Mouse (Mus musculus) large intestine, adult 2 months (tissue): ENCODE data around the gene Kbtbd3. TPM values are rescaled to one million over a fixed set of nuclear protein-coding genes. Genes with fewer than 3 reads are reported as not detected.

Experiments used
- DNase-seq: peaks from one replicate; pipeline ENCODE4 v3.0.0-alpha.2; 2012; ENCODE audit warnings: low read depth, low spot score
- WGBS: fragments of 180-500 bp; shearing (Covaris S2); methylation state at CpG from one replicate; pipeline ENCODE4 v1.1.7; 2018; 5-methylcytosine and 5-hydroxymethylcytosine counted together
- polyA plus RNA-seq: library from polyadenylated mRNA; depleted of rRNA; stranded (reverse); fragments of >200 nt; gene quantifications from 2 replicates; pipeline ENCODE4 v1.2.3, GENCODE M21; 2012; rRNA removed

Gene Kbtbd3
- polyA plus RNA-seq = 0.32 and 0.37 TPM in 2 replicates

GRCm38 (mm10) chr9:4309351-4310085 is at the start of gene Kbtbd3, which contains the start of gene Aasdhppt:
Gene Kbtbd3, plus strand, starts transcription at chr9:4309833.
Gene Aasdhppt, minus strand, starts transcription at chr9:4309471.
- DNase-seq = peak; percentile 100
- WGBS = under 1% methylated on average over 53 of the region's 53 CpGs

GRCm38 (mm10) chr9:4259841-4260745 is 49.5 kb upstream of the Kbtbd3 start:
- DNase-seq = peak; percentile 1
- 55% methylated on average over 65 of the region's 65 CpGs for WGBS

- WGBS = 65% methylated on average over 12 of the region's 12 CpGs
- no peak for DNase-seq
Measured at GRCm38 (mm10) chr9:4260746-4261090, 48.9 kb upstream of the Kbtbd3 start.

DNA sequence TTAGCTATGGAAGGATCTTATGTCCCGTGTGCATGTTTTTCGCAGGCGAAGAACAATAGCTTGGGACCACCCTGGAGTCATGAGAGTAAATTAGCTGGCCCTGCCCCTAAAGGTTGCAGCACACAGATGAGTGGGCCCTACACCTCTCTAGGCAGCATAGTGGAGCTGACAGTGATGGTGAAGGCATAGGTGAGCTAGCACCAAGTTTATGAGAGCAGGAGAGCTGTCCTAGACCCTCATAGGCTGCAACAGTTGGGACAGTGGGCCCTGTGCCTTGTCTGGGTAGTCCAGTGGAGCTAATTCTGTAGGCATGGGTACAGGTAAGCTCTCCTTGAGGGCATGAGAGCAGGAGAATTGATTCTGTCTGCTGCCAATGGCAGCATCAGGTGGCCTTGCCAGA is 42.8 kb upstream of the Kbtbd3 start:
- DNase-seq = no peak
- 97% methylated on average over 3 of the region's 3 CpGs for WGBS

DNA sequence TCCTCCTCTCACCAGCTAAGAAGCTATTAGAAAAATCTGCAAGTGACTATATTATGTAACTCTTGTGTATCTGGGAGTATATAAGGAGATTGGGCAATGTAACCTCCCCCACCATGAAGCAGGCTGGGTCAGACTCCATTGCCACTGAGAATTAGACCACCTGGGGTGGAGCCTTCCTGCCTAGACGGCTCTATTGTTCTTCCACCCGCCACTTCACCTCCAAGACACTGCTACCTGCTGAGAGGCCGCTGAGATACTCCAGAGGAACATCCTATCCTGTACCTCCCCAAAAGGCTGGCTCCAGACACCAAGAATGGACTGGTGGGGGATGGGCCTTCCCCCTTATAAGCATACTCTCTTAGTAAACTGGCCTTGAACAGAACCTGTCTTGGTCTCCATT is 25.8 kb upstream of the Kbtbd3 start:
- DNase-seq = no peak
- 52% methylated on average over 3 of the region's 3 CpGs for WGBS

DNA sequence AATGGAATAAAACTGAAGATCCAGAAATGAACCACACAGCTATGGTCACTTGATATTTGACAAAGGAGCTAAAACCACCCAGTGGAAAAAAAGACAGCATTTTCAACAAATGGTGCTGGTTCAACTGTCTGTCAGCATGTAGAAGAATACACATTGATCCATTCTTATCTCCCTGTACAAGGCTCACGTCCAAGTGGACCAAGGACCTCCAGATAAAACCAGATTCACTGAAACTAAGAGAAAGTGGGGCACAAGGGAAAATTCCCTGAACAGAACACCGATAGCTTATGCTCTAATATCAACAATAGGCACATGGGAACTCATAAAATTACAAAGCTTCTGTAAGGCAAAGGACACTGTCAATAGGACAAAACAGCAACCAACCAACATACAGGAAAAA is 9.2 kb upstream of the Kbtbd3 start:
- 88% methylated on average over 2 of the region's 2 CpGs for WGBS

DNA sequence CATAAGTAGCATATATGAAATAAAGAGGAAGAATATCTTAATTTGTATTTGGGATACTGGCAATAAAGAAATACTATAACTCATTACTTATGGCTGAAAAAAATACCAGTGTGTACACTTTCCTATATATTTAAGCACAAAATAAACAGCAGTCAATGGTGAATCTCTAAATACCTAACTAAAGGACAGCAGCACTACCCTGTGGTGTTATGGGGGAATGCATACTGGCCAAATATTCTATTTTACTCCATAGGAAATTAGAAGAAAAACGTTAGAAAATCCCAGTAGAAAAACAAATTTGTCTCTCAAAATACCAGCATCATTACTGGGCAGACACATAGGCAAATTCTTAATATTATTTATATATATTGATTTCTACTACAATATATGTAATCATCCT is 4.8 kb upstream of the Kbtbd3 start:
- no peak for DNase-seq
- WGBS = 38% methylated on average over 1 of the region's 1 CpGs

More for the DNA sequence above, 9.2 kb upstream of the Kbtbd3 start:
- no peak for DNase-seq

DNA sequence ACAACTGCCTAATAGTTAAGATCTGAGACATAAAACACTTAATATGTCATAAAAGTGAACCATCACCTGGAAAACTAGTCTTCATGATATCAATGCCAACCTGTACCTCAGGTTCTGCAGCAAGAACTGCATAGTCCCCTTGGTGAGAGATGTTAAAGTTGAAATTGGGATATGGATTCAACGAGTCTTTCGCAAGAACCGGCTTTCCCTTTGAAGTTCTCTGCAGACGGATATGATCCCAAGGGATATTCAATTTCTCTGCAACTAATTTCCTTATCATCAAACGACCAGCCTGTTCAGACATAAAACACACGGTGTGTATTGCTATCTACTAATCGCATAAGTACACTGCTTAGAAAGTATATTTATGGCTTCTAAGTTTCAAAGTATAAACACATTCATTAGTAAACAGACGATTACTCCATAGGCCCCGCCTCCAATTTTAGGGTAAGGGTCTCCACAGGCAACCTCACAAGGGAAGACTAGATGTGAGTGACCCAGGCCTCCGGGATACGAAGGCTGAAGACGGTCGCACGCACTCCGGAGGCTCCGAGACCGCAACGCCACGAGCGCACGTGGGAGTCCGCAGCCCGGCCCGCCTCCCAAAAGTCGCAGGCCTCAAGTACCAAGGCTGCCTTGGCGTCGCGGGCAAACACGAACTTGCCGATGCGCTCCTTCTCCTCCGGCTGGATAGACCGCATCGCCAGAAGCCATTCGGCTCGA is 844 bp upstream of the Kbtbd3 start:
- under 1% methylated on average over 36 of the region's 36 CpGs for WGBS
- DNase-seq = no peak

GRCm38 (mm10) chr9:4310706-4311105 is 1.1 kb downstream of the Kbtbd3 start:
- WGBS = 59% methylated on average over 3 of the region's 3 CpGs
- no peak for DNase-seq

- 78% methylated on average over 3 of the region's 3 CpGs for WGBS
- no peak for DNase-seq
Measured at GRCm38 (mm10) chr9:4311162-4311561, 1.5 kb downstream of the Kbtbd3 start.

DNA sequence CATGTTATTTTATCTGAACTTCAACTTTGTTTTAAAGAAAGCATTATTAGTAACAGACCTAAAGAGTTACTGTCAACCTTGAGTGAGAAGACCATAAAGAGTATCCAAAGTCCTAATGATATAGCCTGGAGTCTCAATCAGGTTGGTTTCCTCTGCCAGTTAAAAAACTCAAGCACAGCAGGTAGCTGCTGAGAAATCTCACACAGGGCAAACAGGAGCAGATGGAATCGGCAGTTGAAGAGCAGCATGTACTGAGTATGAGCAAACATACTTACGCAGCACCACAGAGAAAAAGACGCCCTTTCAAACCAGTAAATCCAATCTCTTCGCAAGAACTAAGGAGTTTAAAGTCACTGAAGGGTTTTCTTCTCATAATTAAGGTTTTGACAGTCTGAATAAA is 4.3 kb downstream of the Kbtbd3 start:
- no peak for DNase-seq
- WGBS = 94% methylated on average over 4 of the region's 4 CpGs

GRCm38 (mm10) chr9:4315746-4316145 is 6.1 kb downstream of the Kbtbd3 start:
- no peak for DNase-seq
- 95% methylated on average over 2 of the region's 2 CpGs for WGBS

DNA sequence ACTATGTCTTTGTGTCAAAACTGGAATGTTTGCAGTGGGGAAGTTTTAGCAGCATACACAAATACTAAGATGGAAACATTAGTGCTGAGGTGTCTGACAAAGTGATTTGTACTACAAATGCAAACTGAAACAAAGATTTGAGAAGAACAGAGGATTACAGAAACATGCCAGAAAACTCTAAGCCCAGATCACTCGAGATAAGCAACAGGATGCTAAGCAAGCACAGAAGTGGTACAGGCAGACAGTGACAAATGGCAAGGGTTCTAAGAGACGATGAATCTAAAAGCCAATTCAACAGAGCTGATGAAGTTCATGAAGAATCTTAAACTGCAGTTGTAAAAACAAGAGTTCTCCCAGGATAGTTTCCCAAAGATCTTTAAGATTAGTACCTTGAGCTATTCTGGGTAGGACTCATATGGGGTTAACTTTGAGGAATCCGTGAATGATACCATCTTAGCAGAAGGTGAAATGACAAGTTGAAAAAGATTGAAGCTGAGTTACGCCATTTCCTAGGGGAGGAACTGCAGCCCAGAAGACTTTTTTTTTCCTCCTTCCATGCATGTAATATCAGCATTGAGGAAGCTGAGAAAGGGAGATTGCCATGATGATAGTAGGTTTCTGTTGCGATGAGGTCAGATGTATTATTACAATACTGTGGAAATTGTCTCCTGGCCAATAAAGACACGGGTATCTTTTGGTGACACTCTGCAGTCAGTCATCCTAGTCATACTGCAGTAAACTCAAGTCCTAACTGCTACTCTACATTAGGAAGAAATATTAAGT is 9.5 kb downstream of the Kbtbd3 start:
- DNase-seq = no peak

DNA sequence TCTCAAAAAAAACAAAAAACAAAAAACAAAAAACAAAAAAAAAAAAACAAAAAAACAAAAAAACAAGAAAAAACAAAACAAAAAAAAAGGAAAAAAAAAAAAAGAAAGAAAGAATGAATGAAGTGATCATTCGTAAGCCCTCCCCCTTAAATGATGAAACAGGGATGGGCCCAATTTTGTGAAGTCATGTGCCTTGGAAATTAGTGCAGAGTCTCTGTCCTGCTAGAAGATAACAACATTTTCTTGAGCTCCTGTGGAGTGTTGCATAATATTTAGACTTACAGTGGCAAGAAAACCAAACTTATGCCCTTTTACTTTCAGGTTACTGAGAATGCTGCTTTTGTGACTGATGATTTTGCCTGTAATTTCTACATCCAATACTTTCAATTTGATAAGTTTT is 43.5 kb downstream of the Kbtbd3 start:
- DNase-seq = no peak
- WGBS = 94% methylated on average over 1 of the region's 1 CpGs

More for the DNA sequence above, 9.5 kb downstream of the Kbtbd3 start:
- 78% methylated on average over 6 of the region's 6 CpGs for WGBS

- DNase-seq = peak; percentile 100
- WGBS = 2% methylated on average over 31 of the region's 31 CpGs
Measured at GRCm38 (mm10) chr9:4375828-4376639, 66.4 kb downstream of the Kbtbd3 start, which contains the start of gene Msantd4. Gene Msantd4, plus strand, starts transcription at chr9:4376562.

DNA sequence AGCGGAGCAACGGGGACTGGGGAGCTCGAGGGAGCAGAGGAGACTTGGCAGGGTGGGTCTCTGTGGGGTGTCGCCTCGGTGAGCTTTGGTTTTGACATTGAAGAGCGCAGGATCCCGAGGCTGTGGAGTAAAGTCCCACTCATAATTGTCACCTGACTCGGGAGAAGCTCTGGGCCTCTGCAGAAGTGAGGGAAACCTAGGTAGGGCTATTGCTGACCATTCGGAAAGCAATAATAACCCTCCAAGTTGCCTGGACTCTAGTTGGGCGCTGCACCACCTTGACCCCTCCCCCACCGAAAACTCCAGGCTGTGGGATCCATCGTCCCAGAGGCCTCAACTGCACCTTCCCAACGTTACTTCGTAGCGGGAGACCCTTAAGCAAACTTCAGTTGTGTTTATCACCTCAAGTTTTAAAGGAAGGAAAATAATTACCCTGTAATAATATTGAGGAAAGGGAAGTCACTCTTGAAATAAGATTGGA is 67.0 kb downstream of the Kbtbd3 start:
- WGBS = under 1% methylated on average over 15 of the region's 15 CpGs

More for the DNA sequence above, 67.0 kb downstream of the Kbtbd3 start:
- no peak for DNase-seq
